9 mouse cellular contexts compared by ENCODE assay signal in the genomic region with DNA sequence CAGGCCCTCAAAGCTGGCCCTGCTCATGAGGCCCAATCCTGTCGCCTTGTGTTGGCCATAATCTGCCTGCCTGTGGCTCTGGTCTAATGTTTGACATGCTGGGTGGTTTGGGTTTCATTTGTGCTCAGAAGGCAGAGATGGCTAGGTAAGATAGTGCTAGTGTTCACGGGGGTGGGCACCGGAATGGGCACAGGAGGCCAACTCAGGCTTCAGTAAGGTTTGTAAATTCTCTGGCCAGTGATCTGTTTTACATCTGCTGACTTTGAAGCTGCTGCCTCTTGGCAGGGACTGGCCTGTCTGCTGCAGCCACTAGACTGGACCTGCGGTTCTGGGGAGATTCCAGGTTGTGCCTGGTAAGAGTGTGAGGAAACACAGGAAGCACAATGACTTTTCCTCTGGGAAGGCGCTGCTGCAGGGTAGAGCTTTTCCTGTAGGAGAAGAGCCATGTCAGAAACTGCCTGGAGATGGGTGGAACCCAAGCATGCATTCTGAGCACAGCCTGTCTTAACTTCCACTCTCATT.
"Had no signal": no experiment of that assay in that cellular context is flagged by ENCODE, and none has a peak within 500 bp of the region (broad histone marks: within the 10 kb centered on the region; RNA-seq: fewer than 3 reads in every experiment).

No protein-coding gene starts in this region.

- DNase-seq: liver, postnatal 0 days; lung, adult 2 months; lung, postnatal 14 days; lung, postnatal 36 days; midbrain, embryonic 14.5 days; right cerebral cortex, postnatal 14 days; thymus, adult 18-20 months; thymus, postnatal 14 days; thymus, postnatal 36 days had no signal
